Mouse (Mus musculus) small intestine, adult 2 months (tissue): ENCODE measurements around the gene Tpcn1.

Experiments used
- CTCF ChIP-seq: fragments of 200-500 bp; IDR thresholded peaks from 2 replicates; pipeline ENCODE4 v1.5.1; 2012; ENCODE audit warnings: low read depth, mild to moderate bottlenecking, control low read depth, inconsistent platforms, low read length, moderate library complexity, mixed read lengths; ENCODE audit not compliant: insufficient replicate concordance, insufficient read length; ENCODE audit errors: extremely low read depth
- POLR2A ChIP-seq: fragments of 200-500 bp; IDR thresholded peaks from 2 replicates; pipeline ENCODE4 v1.6.1; 2012; ENCODE audit warnings: low read depth, mild to moderate bottlenecking, control low read depth, inconsistent platforms, low read length, moderate library complexity

DNA sequence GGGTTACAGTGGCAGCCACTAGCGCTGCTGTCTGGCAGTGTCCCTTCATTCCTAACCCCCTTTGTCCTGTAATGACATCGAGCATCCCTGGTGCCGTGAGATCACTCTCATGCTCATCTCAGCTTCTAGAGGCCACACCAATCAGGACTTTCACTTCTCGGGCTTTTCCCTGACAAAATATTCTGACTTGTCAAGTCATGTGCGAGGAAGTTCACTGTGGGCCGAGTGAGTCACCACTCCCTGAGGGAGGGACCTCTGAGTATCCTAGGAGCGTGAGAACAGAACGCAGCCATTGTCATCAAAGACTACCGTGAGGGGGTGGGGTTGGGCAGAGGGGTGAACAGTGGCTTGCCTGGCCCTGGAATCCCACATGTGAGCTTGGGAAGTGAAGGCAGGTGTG is 70.9 kb downstream of the Tpcn1 start:
- TF ChIP-seq CTCF (no peak), POLR2A (no peak)
